Mouse (Mus musculus): ENCODE measurements around the gene Nav3. TPM values are rescaled to one million over a fixed set of nuclear protein-coding genes. Genes with fewer than 3 reads are reported as not detected.
A peak's percentile ranks its signal among the peaks of the same experiment; 100 is the strongest.

The Nav3 gene
- polyA plus RNA-seq, 1 experiment, result 46.6 TPM

- Histone ChIP-seq H3K4me3 (ENCODE audit: insufficient read depth, low read length) (no peak overlapping the region), H3K4me1 (ENCODE audit: control insufficient read depth, insufficient read depth, low read length) (no peaks in the 10 kb centered on the region), H3K27ac (ENCODE audit: insufficient read depth, low read length) (no peak overlapping the region)
- no peak for TF ChIP-seq POLR2A (IDR thresholded peaks at IDR 0.05; ENCODE audit: extremely low read depth, insufficient read depth, low read length)
- TF ChIP-seq CTCF (IDR thresholded peaks at IDR 0.05; ENCODE audit: extremely low read depth, insufficient read depth, low read length), result peak; percentile 76
These were observed 791.2 kb downstream of the Nav3 start for GRCm38 (mm10) chr10:109664629-109665317.

- Histone ChIP-seq H3K4me1 (ENCODE audit: control insufficient read depth, insufficient read depth, low read length) (no peaks in the 10 kb centered on the region), H3K4me3 (ENCODE audit: insufficient read depth, low read length) (no peak overlapping the region), H3K27ac (ENCODE audit: insufficient read depth, low read length) (no peak overlapping the region)
- TF ChIP-seq POLR2A (IDR thresholded peaks at IDR 0.05; ENCODE audit: extremely low read depth, insufficient read depth, low read length), result no peak
- TF ChIP-seq CTCF (IDR thresholded peaks at IDR 0.05; ENCODE audit: extremely low read depth, insufficient read depth, low read length), result no peak
These were observed 804.5 kb downstream of the Nav3 start for GRCm38 (mm10) chr10:109651516-109651915.

- TF ChIP-seq CTCF (IDR thresholded peaks at IDR 0.05; ENCODE audit: extremely low read depth, insufficient read depth, low read length), result no peak
- TF ChIP-seq POLR2A (IDR thresholded peaks at IDR 0.05; ENCODE audit: extremely low read depth, insufficient read depth, low read length), result peak; percentile 48; the same call in 1 of the 2 replicates
- Histone ChIP-seq H3K27ac (ENCODE audit: insufficient read depth, low read length) (peak overlapping the region; percentile 10; the same call in 1 of the 2 replicates), H3K4me3 (ENCODE audit: insufficient read depth, low read length) (no peak overlapping the region), H3K4me1 (ENCODE audit: control insufficient read depth, insufficient read depth, low read length) (peaks cover 2% of the 10 kb centered on the region; the same call in 1 of the 2 replicates)
These were observed 812.4 kb downstream of the Nav3 start for GRCm38 (mm10) chr10:109643598-109643997.

GRCm38 (mm10) chr10:109641806-109642205 is 814.2 kb downstream of the Nav3 start:
- Histone ChIP-seq H3K27ac (ENCODE audit: insufficient read depth, low read length) (no peak overlapping the region), H3K4me3 (ENCODE audit: insufficient read depth, low read length) (no peak overlapping the region), H3K4me1 (ENCODE audit: control insufficient read depth, insufficient read depth, low read length) (peaks cover 2% of the 10 kb centered on the region; the same call in 1 of the 2 replicates)
- TF ChIP-seq CTCF (IDR thresholded peaks at IDR 0.05; ENCODE audit: extremely low read depth, insufficient read depth, low read length) (no peak), POLR2A (IDR thresholded peaks at IDR 0.05; ENCODE audit: extremely low read depth, insufficient read depth, low read length) (no peak)

GRCm38 (mm10) chr10:109637702-109638101 is 818.3 kb downstream of the Nav3 start:
- H3K27ac ChIP-seq (ENCODE audit: insufficient read depth, low read length), result no peak overlapping the region
- no peak overlapping the region for H3K4me3 ChIP-seq (ENCODE audit: insufficient read depth, low read length)
- no peak for TF ChIP-seq CTCF (IDR thresholded peaks at IDR 0.05; ENCODE audit: extremely low read depth, insufficient read depth, low read length)
- no peak for TF ChIP-seq POLR2A (IDR thresholded peaks at IDR 0.05; ENCODE audit: extremely low read depth, insufficient read depth, low read length)
- H3K4me1 ChIP-seq (ENCODE audit: control insufficient read depth, insufficient read depth, low read length), result no peaks in the 10 kb centered on the region
